Mouse (Mus musculus): ENCODE results near the gene Abhd12b.

DNA sequence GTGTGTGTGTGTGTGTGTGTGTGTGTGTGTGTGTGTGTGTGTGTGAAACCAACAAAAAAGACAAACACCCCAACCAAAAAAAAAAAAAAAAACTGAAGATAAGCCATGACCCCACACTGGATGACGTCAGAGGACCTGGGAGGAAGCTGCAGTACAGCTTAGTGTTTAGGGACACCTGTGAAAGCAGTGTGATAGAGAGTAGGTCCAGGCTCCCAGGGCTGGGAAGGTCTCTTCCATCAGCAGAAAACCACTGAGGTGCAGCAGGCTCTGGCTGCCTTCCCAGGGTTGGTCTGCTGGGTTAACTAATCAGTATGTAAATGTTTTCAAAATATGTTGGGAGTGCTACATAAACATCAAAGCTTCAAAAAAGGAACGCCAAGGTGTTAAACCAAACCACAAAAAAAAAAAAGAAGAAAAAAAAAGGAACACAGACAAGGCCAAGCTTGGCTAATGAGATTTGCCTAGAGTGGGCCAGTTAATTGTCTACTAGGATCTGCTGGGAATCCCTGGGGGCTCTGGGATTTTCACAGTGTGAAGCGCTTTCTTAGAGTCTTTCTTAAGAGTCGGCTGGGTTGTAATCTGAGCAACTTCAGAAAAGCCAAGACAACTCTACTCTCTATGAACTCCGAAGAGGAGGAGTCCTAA lies 49.0 kb upstream of the Abhd12b start:
- TF ChIP-seq CTCF (IDR thresholded peaks at IDR 0.05; ENCODE audit: low read depth) (no peak), EP300 (IDR thresholded peaks at IDR 0.05; ENCODE audit: low read depth) (no peak)
